8 mouse cellular contexts compared by ENCODE assay signal in genomic region chr7:126780971-126781635, GRCm38 (mm10). TPM values are rescaled to one million over a fixed set of nuclear protein-coding genes. Genes with fewer than 3 reads are reported as not detected.
DNase-seq lines count a peak whose midpoint lies in the region; ATAC-seq lines count a peak whose summit lies in the region.

Tbx6 (plus strand) TSS chr7:126781483.

- peak within 1 kb of the TSS; percentile 81 for H3K27ac ChIP-seq in embryonic facial prominence, embryonic 13.5 days
- peak within 1 kb of the TSS; percentile 76 for H3K27ac ChIP-seq in hindbrain, embryonic 14.5 days
- peak within 1 kb of the TSS; percentile 81 for H3K27ac ChIP-seq in midbrain, embryonic 12.5 days (replicated peaks)

- peaks cover 26% of the 10 kb centered on the region for H3K36me3 ChIP-seq in embryonic facial prominence, embryonic 13.5 days
- peaks cover 34% of the 10 kb centered on the region for H3K36me3 ChIP-seq in hindbrain, embryonic 14.5 days (replicated peaks; ENCODE audit: control insufficient read depth, insufficient read depth)
- H3K36me3 ChIP-seq in midbrain, embryonic 12.5 days: peaks cover 26% of the 10 kb centered on the region

- intact Hi-C loops in left cerebral cortex, postnatal 4 days (cut with DNase I): no loop called here

- peak within 1 kb of the TSS; percentile 73 for H3K9ac ChIP-seq in embryonic facial prominence, embryonic 13.5 days
- H3K9ac ChIP-seq in hindbrain, embryonic 14.5 days: peak within 1 kb of the TSS; percentile 66
- H3K9ac ChIP-seq in midbrain, embryonic 12.5 days (replicated peaks): peak within 1 kb of the TSS; percentile 53

- no peaks in the 10 kb centered on the region for H3K9me3 ChIP-seq in embryonic facial prominence, embryonic 13.5 days
- H3K9me3 ChIP-seq in hindbrain, embryonic 14.5 days (ENCODE audit: control insufficient read depth, low read length): no peaks in the 10 kb centered on the region
- H3K9me3 ChIP-seq in midbrain, embryonic 12.5 days: no peaks in the 10 kb centered on the region

- ATAC-seq in embryonic facial prominence, embryonic 13.5 days (ENCODE audit: insufficient number of reproducible peaks, insufficient read depth, low FRiP score, low TSS enrichment, low read depth): no peak
- peak; percentile 12; the same call in 1 of the 2 replicates for ATAC-seq in hindbrain, embryonic 14.5 days (ENCODE audit: low FRiP score)
- peak; percentile 19 for ATAC-seq in midbrain, embryonic 12.5 days (ENCODE audit: low FRiP score, low read depth)

- peaks cover 39% of the 10 kb centered on the region for H3K4me1 ChIP-seq in embryonic facial prominence, embryonic 13.5 days
- H3K4me1 ChIP-seq in hindbrain, embryonic 14.5 days (replicated peaks; ENCODE audit: control insufficient read depth, insufficient read depth, low read length): peaks cover 22% of the 10 kb centered on the region
- peaks cover 39% of the 10 kb centered on the region for H3K4me1 ChIP-seq in midbrain, embryonic 12.5 days

- peak within 1 kb of the TSS; percentile 87 for H3K4me2 ChIP-seq in embryonic facial prominence, embryonic 13.5 days
- H3K4me2 ChIP-seq in hindbrain, embryonic 14.5 days (replicated peaks): peak within 1 kb of the TSS; percentile 99
- H3K4me2 ChIP-seq in midbrain, embryonic 12.5 days (replicated peaks): peak within 1 kb of the TSS; percentile 87

- DNase-seq in left cerebral cortex, postnatal 4 days: peak; percentile 58
- no peak for DNase-seq in left cerebral cortex, adult 8-10 months (ENCODE audit: low spot score in 2 of 2)
- DNase-seq in hindbrain, embryonic 14.5 days (ENCODE audit: low spot score): no peak
- DNase-seq in right cerebral cortex, postnatal 25 days: no peak
- no peak for DNase-seq in adrenal gland, postnatal 36 days
- DNase-seq in spleen, adult 12 weeks (ENCODE audit: low spot score): no peak

- 7% methylated on average over 22 of the region's 22 CpGs for WGBS in embryonic facial prominence, embryonic 13.5 days
- 7% methylated on average over 22 of the region's 22 CpGs for WGBS in hindbrain, embryonic 14.5 days
- 5% methylated on average over 22 of the region's 22 CpGs for WGBS in midbrain, embryonic 12.5 days

- peak within 1 kb of the TSS; percentile 47 for H3K4me3 ChIP-seq in embryonic facial prominence, embryonic 13.5 days
- H3K4me3 ChIP-seq in hindbrain, embryonic 14.5 days (replicated peaks; ENCODE audit: low read length): peak within 1 kb of the TSS; percentile 40
- peak within 1 kb of the TSS; percentile 42 for H3K4me3 ChIP-seq in midbrain, embryonic 12.5 days

- no peaks in the 10 kb centered on the region for H3K27me3 ChIP-seq in embryonic facial prominence, embryonic 13.5 days
- no peaks in the 10 kb centered on the region for H3K27me3 ChIP-seq in hindbrain, embryonic 14.5 days (ENCODE audit: control insufficient read depth, insufficient read depth, low read length)
- no peaks in the 10 kb centered on the region for H3K27me3 ChIP-seq in midbrain, embryonic 12.5 days

RNA-seq across cellular contexts. Expression of gene Tbx6, which starts in this region (rescaled TPM):
- under 1 TPM; 0.40 to 0.58 TPM for total RNA-seq in left cerebral cortex, postnatal 4 days (2021)
- under 1 TPM; 0.63 to 1.00 (median 0.84) TPM for total RNA-seq in left cerebral cortex, adult 8-10 months (2022)
- polyA plus RNA-seq in embryonic facial prominence, embryonic 13.5 days (2015; fragmentation: Nextera tagmentation; extraction: Ambion mirVana): 0.27 and 0.59 TPM in 2 replicates
- polyA plus RNA-seq in hindbrain, embryonic 14.5 days (2014; fragmentation: Nextera tagmentation; extraction: Ambion mirVana): 0.21 and 0.26 TPM in 2 replicates
- 0.64 and 0.65 TPM in 2 replicates for polyA plus RNA-seq in midbrain, embryonic 12.5 days (2016; fragmentation: Nextera tagmentation; extraction: Ambion mirVana)
- under 1 TPM; 0.46 to 0.70 TPM for total RNA-seq in adrenal gland, postnatal 36 days (2021)

Comparison
In these comparisons a context has a peak if more than half of its experiments do, and no peak if none do; other contexts are left out.
1. Peak in DNase-seq in left cerebral cortex, postnatal 4 days; RNA of the gene not detected or under 1 TPM.
2. Peak in ATAC-seq, H3K4me3 ChIP-seq, H3K27ac ChIP-seq, H3K9ac ChIP-seq and H3K4me2 ChIP-seq in hindbrain, embryonic 14.5 days; RNA of the gene not detected or under 1 TPM.
3. Peak in ATAC-seq, H3K4me3 ChIP-seq, H3K27ac ChIP-seq, H3K9ac ChIP-seq and H3K4me2 ChIP-seq in midbrain, embryonic 12.5 days; RNA of the gene not detected or under 1 TPM.